8 mouse cellular contexts compared by ENCODE assay signal in the genomic region with DNA sequence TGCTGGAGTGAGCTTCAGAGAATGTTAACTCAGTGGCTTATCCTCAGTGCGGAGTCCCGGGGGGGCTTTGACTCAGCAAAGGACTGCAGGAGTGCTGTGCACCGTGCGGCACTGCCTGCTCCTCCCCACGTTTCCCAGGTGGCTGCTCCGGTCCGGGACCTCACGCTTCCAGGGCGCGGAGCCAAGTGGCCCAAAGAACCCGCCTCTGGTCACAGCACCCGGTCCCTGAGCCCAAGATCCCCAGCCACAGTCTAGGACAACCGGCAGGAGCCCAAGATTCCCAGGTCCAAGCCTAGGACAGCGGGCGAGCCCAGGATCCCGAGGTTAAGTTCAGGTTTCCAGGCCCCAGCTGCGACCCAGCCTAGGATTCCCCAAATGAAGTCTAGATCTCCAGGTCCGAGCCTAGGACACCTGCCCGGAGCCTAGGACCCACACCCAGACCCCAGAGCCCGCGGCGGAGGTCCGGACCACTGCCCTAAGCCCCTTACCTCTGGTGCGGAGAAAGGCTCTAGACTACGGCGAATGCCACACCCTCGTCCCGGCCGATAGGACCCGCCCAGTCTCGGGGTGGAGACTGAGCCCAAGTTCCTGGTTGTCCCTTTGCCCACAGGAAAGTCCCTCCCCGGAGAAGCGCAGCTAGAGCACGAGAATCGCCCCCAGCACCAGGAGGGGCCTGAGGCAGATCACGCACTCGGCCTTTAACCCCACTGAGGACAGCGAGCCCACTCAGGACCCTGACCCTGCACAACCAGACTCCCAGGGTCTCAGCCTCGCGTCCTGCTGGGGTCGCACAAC. TPM values are rescaled to one million over a fixed set of nuclear protein-coding genes. Genes with fewer than 3 reads are reported as not detected.
A peak's percentile ranks its signal among the peaks of the same experiment; 100 is the strongest.
DNase-seq lines count a peak whose midpoint lies in the region; ATAC-seq lines count a peak whose summit lies in the region.

Gene Anxa4 (minus strand): TSS at position 564 of the 795 bp plus-strand sequence.

- H3K27me3 ChIP-seq in intestine, embryonic 14.5 days (replicated peaks; ENCODE audit: control insufficient read depth, insufficient read depth, low read length) = peaks cover 8% of the 10 kb centered on the region
- H3K27me3 ChIP-seq in liver, embryonic 16.5 days (ENCODE audit: control insufficient read depth, insufficient read depth, low read depth, low read length) = peaks cover 10% of the 10 kb centered on the region
- H3K27me3 ChIP-seq in neural tube, embryonic 11.5 days (ENCODE audit: control insufficient read depth, insufficient read depth, low read length) = peaks cover 13% of the 10 kb centered on the region

- peak within 1 kb of the TSS; percentile 63 for H3K4me3 ChIP-seq in intestine, embryonic 14.5 days (ENCODE audit: low read depth, low read length)
- H3K4me3 ChIP-seq in liver, embryonic 16.5 days (ENCODE audit: low read depth, low read length) = peak within 1 kb of the TSS; percentile 66
- H3K4me3 ChIP-seq in neural tube, embryonic 11.5 days (ENCODE audit: low read depth, low read length) = peak within 1 kb of the TSS; percentile 50

- peak within 1 kb of the TSS; percentile 63 for H3K9ac ChIP-seq in intestine, embryonic 14.5 days (ENCODE audit: low read length)
- H3K9ac ChIP-seq in liver, embryonic 16.5 days (ENCODE audit: low read depth, low read length) = peak within 1 kb of the TSS; percentile 65
- H3K9ac ChIP-seq in neural tube, embryonic 11.5 days (ENCODE audit: low read length) = peak within 1 kb of the TSS; percentile 56

- peak within 1 kb of the TSS; percentile 6; the same call in 1 of the 2 replicates for H3K27ac ChIP-seq in intestine, embryonic 14.5 days (ENCODE audit: low read depth)
- H3K27ac ChIP-seq in liver, embryonic 16.5 days (ENCODE audit: low read length) = no peak within 1 kb of the TSS
- no peak within 1 kb of the TSS for H3K27ac ChIP-seq in neural tube, embryonic 11.5 days (ENCODE audit: low read depth, low read length)

- H3K36me3 ChIP-seq in intestine, embryonic 14.5 days (ENCODE audit: control insufficient read depth, insufficient read depth, low read length) = no peaks in the 10 kb centered on the region
- no peaks in the 10 kb centered on the region for H3K36me3 ChIP-seq in liver, embryonic 16.5 days (ENCODE audit: control insufficient read depth, insufficient read depth)
- H3K36me3 ChIP-seq in neural tube, embryonic 11.5 days (ENCODE audit: control insufficient read depth, insufficient read depth, low read length) = no peaks in the 10 kb centered on the region

- DNase-seq in cerebellum, adult 18-20 months = peak; percentile 44 to 45
- DNase-seq in cerebellum, adult 11-12 months = no peak
- DNase-seq in cerebellum, postnatal 25 days = peak; percentile 47 to 58
- DNase-seq in gastrocnemius, postnatal 36 days = peak; percentile 75 to 84
- DNase-seq in intestine, embryonic 14.5 days (ENCODE audit: low spot score) = peak; percentile 83
- DNase-seq in neural tube, embryonic 11.5 days (ENCODE audit: low spot score) = peak; percentile 65
- peak; percentile 14 to 42 for DNase-seq in thymus, postnatal 10 days (ENCODE audit: low spot score in 2 of 2)

- ATAC-seq in intestine, embryonic 14.5 days (replicated peaks; ENCODE audit: low FRiP score, low TSS enrichment, low read depth) = peak; percentile 86
- peak; percentile 85 for ATAC-seq in liver, embryonic 16.5 days (ENCODE audit: low read depth)
- no peak for ATAC-seq in neural tube, embryonic 11.5 days (ENCODE audit: insufficient read depth, low FRiP score, low TSS enrichment)

- under 1% methylated on average over 41 of the region's 41 CpGs for WGBS in intestine, embryonic 14.5 days
- WGBS in liver, embryonic 16.5 days (ENCODE audit: insufficient replicate concordance) = under 1% methylated on average over 41 of the region's 41 CpGs
- under 1% methylated on average over 41 of the region's 41 CpGs for WGBS in neural tube, embryonic 11.5 days

- no peaks in the 10 kb centered on the region for H3K9me3 ChIP-seq in intestine, embryonic 14.5 days (ENCODE audit: control insufficient read depth, low read length)
- H3K9me3 ChIP-seq in liver, embryonic 16.5 days (replicated peaks; ENCODE audit: control insufficient read depth, low read length) = no peaks in the 10 kb centered on the region
- H3K9me3 ChIP-seq in neural tube, embryonic 11.5 days (ENCODE audit: control insufficient read depth, low read length) = no peaks in the 10 kb centered on the region

- intact Hi-C loops in gastrocnemius, postnatal 36 days (cut with DNase I) = no loop called here

- peaks cover 4% of the 10 kb centered on the region; the same call in 1 of the 2 replicates for H3K4me1 ChIP-seq in intestine, embryonic 14.5 days (replicated peaks; ENCODE audit: control insufficient read depth, insufficient read depth, low read length)
- peaks cover 9% of the 10 kb centered on the region; the same call in 1 of the 2 replicates for H3K4me1 ChIP-seq in liver, embryonic 16.5 days (ENCODE audit: control insufficient read depth, low read depth, low read length)
- peaks cover 2% of the 10 kb centered on the region; the same call in 1 of the 2 replicates for H3K4me1 ChIP-seq in neural tube, embryonic 11.5 days (ENCODE audit: control insufficient read depth, insufficient read depth, low read length)

- peak within 1 kb of the TSS; percentile 96 for H3K4me2 ChIP-seq in intestine, embryonic 14.5 days (ENCODE audit: low read length)
- peak within 1 kb of the TSS; percentile 73 for H3K4me2 ChIP-seq in liver, embryonic 16.5 days (ENCODE audit: low read depth, low read length)
- H3K4me2 ChIP-seq in neural tube, embryonic 11.5 days (ENCODE audit: low read depth) = peak within 1 kb of the TSS; percentile 97

RNA-seq across cellular contexts. Expression of gene Anxa4, which starts in this region (rescaled TPM):
- total RNA-seq in gastrocnemius, postnatal 36 days (2021) = 10 to 100 TPM; 12.9 to 16.8 TPM
- polyA plus RNA-seq in intestine, embryonic 14.5 days (2014; fragmentation: Nextera tagmentation; extraction: Ambion mirVana) = 166 and 167 TPM in 2 replicates
- 42.9 and 45.5 TPM in 2 replicates for polyA plus RNA-seq in liver, embryonic 16.5 days (2015; fragmentation: Nextera tagmentation; extraction: Ambion mirVana)
- polyA plus RNA-seq in neural tube, embryonic 11.5 days (2014; fragmentation: Nextera tagmentation; extraction: Ambion mirVana) = 6.2 and 6.9 TPM in 2 replicates
